Mouse (Mus musculus): ENCODE data around the gene Tead2.
A peak's percentile ranks its signal among the peaks of the same experiment; 100 is the strongest.

Gene Tead2

GRCm38 (mm10) chr7:45191803-45192363 is 23.7 kb upstream of the Tead2 start:
- DNase-seq (ENCODE audit: low spot score) = no peak

GRCm38 (mm10) chr7:45192585-45193310 is 22.8 kb upstream of the Tead2 start:
- DNase-seq (ENCODE audit: low spot score) = no peak

DNA sequence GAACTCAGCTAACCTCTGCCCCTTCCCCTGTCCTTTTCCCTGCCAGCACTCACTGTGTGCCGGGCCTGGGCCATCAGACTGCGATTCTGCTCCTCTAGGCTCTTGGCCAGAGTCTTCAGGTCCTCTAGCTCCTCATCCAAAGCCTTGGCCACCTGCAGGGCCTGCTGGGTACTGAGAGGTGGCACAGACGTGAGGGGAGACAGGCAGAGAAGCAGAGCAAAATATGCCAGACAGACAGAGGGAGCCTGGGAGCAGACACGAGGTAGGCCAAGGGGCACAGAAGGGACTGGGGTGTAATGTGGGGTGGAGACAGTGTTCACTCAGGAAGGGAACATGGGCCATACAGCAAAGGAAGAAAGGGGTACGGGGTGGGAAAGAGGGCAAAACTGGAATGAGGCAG is 22.1 kb upstream of the Tead2 start:
- no peak for DNase-seq (ENCODE audit: low spot score)

- DNase-seq (ENCODE audit: low spot score) = no peak
These were observed 21.4 kb upstream of the Tead2 start for GRCm38 (mm10) chr7:45193871-45194785.

- DNase-seq (ENCODE audit: low spot score) = no peak
These were observed 20.0 kb upstream of the Tead2 start for GRCm38 (mm10) chr7:45195341-45196175.

GRCm38 (mm10) chr7:45196176-45196535 is 19.4 kb upstream of the Tead2 start:
- DNase-seq (ENCODE audit: low spot score) = no peak

- no peak for DNase-seq (ENCODE audit: low spot score)
These were observed 18.6 kb upstream of the Tead2 start for GRCm38 (mm10) chr7:45196994-45197393.

DNA sequence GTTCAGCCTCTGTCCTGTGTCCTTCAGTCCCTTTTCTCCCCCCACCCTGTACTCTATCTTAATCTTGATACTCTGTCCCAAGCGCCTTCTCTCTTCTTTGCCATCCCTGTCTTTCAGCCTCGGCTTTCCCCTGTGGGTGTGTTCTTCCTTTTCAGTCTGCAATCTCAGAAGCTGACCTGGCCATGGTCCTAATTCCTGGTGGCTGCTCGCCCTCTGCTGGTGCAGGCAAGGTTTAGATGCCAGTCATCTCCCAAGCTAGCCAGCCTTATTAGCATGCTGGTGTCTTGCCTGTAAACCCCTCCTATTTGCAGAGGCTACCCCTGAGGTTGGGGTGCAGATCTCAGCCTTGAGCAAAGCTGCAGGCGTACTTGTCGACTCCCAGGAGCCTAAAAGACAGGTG is 17.1 kb upstream of the Tead2 start:
- DNase-seq (ENCODE audit: low spot score) = peak; percentile 56

DNA sequence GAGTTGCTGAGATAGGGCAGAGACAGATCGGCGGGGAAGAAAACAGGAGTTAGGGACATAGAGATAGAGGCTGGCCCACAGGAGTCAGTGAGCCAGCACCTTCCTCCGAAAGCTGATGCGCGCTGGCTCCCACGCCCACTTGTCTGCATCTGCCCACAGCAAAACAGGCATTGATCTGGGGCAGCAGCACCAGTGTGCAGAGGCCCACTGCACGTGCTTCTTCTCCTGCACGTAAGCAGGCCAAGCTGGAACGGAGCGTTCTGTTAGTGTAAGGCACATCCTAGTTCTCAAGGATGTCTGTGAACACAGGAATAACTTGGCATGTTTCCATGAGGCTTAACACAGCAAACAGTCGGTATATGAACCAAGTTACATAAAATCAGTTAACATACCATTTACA is 16.6 kb upstream of the Tead2 start:
- DNase-seq (ENCODE audit: low spot score) = no peak

GRCm38 (mm10) chr7:45202654-45203053 is 12.9 kb upstream of the Tead2 start:
- DNase-seq (ENCODE audit: low spot score) = no peak

DNA sequence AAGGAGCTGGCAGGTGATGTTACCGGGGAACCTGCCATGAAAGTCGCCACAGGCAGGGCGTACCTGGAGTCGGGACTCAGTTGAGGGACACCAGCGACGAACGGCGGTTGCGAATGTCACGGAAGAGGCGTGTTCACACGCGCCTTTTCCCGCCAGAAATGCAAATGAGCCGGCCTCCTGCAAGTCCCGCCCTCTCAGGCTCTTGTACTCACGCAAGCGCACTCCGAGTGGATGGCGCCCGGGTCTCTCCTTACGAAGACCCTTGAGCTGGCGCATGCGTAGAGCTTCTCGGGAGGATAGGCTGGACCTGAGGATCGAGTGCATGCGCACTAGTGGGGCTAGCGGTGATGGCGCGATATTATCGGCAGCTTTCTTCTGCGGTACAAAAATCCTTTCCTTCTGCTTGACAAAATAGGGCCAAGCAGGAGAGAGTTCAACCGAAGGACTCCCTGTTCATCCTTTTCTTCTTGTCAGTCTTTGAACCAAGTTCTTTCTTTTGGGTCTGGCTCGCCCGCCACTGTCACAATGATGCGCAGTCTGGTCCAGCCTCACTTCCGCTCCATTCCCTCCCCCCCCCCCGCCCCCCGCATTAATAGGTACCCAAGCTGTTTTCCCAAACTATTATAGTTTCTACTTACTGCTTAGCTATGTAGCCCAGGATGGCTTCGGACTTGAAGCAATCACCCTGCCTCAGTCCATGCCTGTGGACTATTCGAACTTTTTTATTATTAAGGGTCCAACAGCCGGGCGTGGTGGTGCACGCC is 11.0 kb upstream of the Tead2 start, which contains the start of gene Ccdc155:
TSS of gene Ccdc155 (minus strand) at position 513 of the 764 bp plus-strand sequence.
- peak; percentile 91 for DNase-seq (ENCODE audit: low spot score)

DNA sequence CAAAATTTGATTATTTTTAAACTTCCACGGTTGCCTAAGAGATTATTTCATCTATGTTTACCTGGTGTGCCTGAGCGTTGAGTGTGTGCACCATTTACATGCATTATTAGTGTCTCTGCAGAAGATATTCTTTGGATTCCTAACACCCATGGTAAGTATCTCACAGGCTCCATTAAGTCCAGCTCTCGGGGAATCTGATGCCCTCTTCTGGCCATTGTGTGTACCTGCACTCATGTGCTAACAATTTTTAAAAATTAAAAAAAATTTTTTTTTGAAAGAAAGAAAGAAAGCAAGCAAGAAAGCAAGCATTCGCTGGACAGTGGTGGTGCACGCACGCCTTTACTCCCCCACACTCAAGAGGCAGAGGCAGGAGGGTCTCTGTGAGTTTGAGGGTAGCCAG is 7.3 kb upstream of the Tead2 start:
- no peak for DNase-seq (ENCODE audit: low spot score)

DNA sequence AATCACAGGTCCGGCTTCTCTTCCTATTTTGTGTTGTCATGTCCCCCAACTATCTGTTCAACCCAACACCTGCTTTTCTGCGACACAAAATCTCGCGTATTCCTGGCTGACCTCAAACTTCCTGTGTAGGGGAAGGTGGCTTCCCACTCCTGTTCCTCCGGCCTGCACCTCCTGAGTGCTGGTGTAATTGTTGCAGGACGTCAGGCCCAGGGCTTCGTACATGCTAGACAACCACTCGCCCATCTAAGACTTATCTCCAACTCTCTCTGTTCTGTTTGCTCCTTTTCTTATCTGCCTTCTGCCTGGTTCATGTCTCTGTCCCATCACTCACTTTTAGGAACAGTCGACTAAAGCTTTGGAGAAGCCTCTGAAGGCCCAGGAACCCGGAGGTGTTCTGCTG is 4.5 kb upstream of the Tead2 start:
- no peak for DNase-seq (ENCODE audit: low spot score)

DNA sequence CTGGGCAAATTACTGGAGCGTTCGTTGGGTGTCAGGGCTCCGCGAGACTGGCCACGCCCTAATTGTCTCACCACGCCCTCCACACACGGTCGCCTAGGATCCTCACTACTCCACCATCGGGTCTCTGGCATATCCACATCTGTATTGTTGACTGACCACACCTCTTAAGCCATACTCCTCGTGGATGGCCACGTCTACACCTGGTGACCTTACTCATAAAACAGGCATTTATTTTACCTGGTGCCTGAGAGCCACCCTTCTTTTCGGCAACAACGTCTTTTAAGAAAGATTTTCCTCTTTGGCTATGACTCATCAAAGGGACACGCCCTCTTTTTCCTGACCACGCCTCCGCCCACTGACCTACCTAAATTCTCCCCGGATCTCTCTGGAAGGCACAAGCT is 3.7 kb upstream of the Tead2 start, which contains the start of gene Dkkl1:
TSS of gene Dkkl1 (minus strand) at position 297 of the 401 bp plus-strand sequence.
- no peak for DNase-seq (ENCODE audit: low spot score)

GRCm38 (mm10) chr7:45212356-45212755 is 3.2 kb upstream of the Tead2 start:
- DNase-seq (ENCODE audit: low spot score) = no peak

GRCm38 (mm10) chr7:45213708-45214107 is 1.8 kb upstream of the Tead2 start:
- no peak for DNase-seq (ENCODE audit: low spot score)

DNA sequence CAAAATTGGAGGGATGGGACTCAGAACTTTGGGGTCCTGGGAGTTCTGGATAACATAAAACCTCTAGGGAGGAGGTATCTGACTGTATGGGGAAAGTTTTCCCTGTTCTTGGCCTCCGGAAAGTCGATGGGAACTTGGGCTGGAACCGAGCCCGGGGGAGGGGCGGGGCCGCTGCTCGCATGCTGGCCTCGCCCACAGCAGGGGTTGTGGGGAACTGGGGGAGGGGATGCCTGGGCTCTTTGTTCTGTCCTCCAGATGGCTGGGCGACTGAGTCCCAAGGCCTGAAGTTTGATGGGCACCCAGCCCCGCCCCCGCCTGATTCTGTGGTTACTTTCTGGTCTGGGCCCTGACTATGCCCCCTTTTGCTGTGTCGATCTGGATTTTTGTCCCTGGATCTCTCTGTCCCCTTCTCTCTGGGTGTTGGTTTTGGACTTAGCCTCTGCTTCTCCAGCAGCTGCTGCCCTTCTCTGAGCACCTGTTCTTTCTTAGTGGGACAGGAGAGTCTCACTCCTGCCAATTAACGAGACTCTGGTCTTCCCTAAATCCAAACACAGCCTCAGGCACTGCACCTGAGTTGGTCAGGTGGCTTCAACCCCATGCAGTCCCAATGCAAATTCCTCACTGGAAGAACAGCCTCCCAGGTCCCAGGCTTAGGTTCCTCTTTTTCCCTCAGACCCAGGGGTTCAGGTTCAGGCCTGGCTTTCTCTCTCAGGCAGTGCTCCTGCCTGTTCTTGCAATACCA is 1.1 kb downstream of the Tead2 start:
- peak; percentile 60 for DNase-seq (ENCODE audit: low spot score)

GRCm38 (mm10) chr7:45221680-45222079 is 6.1 kb downstream of the Tead2 start:
- no peak for DNase-seq (ENCODE audit: low spot score)

- no peak for DNase-seq (ENCODE audit: low spot score)
These were observed 9.3 kb downstream of the Tead2 start for GRCm38 (mm10) chr7:45224826-45225225.

DNA sequence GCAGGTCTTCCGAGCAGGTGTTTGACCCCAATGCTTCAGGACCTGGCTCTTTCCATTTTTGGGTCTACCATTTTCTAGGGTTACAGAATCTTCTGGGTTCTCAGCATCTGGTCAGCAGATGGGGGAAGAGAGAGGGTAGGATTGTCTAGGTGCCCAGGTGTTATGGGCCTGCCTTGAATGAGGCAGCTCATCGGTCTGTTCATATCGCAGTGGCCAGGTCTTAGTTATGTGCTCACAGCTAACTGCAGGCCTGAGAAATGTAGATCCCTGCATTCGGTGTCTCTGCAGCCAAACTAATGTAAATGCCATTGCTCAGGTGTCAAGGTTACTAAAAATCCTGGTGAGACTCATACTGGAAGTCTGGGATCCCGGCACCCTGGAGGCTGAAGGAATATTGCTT is 10.9 kb downstream of the Tead2 start:
- DNase-seq (ENCODE audit: low spot score) = no peak

All from ovary, adult 18-20 months (tissue).